Mouse (Mus musculus): Measurements from ENCODE around the gene Abcb8.

GRCm38 (mm10) chr5:24392724-24393123 lies 739 bp upstream of the Abcb8 start:
- TF ChIP-seq GATA1 (IDR thresholded peaks at IDR 0.05; ENCODE audit: borderline replicate concordance, low read length): no peak
- no peak for TF ChIP-seq FLI1 (IDR thresholded peaks at IDR 0.05; ENCODE audit: low read length)

Data from megakaryocyte, embryonic 14.5 days (primary cell).